Mouse (Mus musculus) brain, embryonic 14.5 days (tissue): ENCODE results near the gene Hs1bp3.

Experiments used
- CTCF ChIP-seq: fragments of 200-500 bp; IDR thresholded peaks from 2 replicates; pipeline ENCODE4 v1.5.1; 2012; ENCODE audit warnings: inconsistent platforms, mild to moderate bottlenecking, moderate library complexity, borderline replicate concordance; ENCODE audit not compliant: insufficient read depth, insufficient read length; ENCODE audit errors: extremely low read depth
- POLR2A ChIP-seq: fragments of 200-500 bp; IDR thresholded peaks from 2 replicates; pipeline ENCODE4 v1.6.1; 2012; ENCODE audit warnings: mild to moderate bottlenecking, inconsistent platforms, borderline replicate concordance; ENCODE audit not compliant: poor library complexity, insufficient read depth, insufficient read length, severe bottlenecking; ENCODE audit errors: extremely low read depth

GRCm38 (mm10) chr12:8313773-8314172 lies 541 bp downstream of the Hs1bp3 start:
- TF ChIP-seq CTCF (no peak), POLR2A (no peak)
